Mouse (Mus musculus) ES-E14 (cell line): ENCODE measurements around the gene She.

Experiments
- CHD2 ChIP-seq: IDR thresholded peaks from 2 replicates; pipeline ENCODE4 v1.6.1; 2014; ENCODE audit warnings: mild to moderate bottlenecking, low read depth, low read length, inconsistent platforms
- HCFC1 ChIP-seq: IDR thresholded peaks from 2 replicates; pipeline ENCODE4 v1.6.1; 2012; ENCODE audit warnings: low read length, inconsistent platforms, borderline replicate concordance; ENCODE audit not compliant: insufficient read depth
- MAFK ChIP-seq: IDR thresholded peaks from 2 replicates; pipeline ENCODE4 v1.6.1; 2014; ENCODE audit warnings: mild to moderate bottlenecking, low read depth, low read length, inconsistent platforms; ENCODE audit not compliant: insufficient read depth
- ZC3H11A ChIP-seq: IDR thresholded peaks from 2 replicates; pipeline ENCODE4 v1.6.1; 2012; ENCODE audit warnings: low read depth, mild to moderate bottlenecking, inconsistent platforms, low read length, borderline replicate concordance
- ZNF384 ChIP-seq: IDR thresholded peaks from 2 replicates; pipeline ENCODE4 v1.6.1; 2012; ENCODE audit warnings: low read depth, low read length, inconsistent platforms

DNA sequence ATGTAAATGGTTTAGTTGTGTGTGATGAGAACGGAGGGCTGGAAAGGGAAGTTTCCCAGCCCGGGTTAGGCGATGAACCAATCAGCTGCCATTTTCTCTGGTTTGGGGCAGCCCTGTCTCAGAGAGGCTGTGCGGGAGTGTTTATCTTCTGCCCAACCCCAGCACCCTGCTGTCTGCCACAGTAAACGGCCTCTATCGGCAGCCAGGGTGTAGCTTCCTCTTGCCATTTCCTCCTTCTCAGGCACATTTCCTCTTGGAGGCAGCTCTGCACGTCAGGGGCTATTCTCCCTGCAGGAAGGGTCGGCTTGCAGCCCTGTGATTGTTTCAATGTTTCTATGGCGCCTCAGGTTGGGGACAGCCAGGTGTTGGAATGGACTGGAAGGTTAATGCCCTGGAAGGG, 12.0 kb downstream of the She start:
- TF ChIP-seq MAFK: no peak
- no peak for TF ChIP-seq HCFC1
- TF ChIP-seq ZC3H11A: no peak
- no peak for TF ChIP-seq ZNF384
- no peak for TF ChIP-seq CHD2
